Mouse (Mus musculus): ENCODE results near the gene Rasgrf1.

Gene Rasgrf1

DNA sequence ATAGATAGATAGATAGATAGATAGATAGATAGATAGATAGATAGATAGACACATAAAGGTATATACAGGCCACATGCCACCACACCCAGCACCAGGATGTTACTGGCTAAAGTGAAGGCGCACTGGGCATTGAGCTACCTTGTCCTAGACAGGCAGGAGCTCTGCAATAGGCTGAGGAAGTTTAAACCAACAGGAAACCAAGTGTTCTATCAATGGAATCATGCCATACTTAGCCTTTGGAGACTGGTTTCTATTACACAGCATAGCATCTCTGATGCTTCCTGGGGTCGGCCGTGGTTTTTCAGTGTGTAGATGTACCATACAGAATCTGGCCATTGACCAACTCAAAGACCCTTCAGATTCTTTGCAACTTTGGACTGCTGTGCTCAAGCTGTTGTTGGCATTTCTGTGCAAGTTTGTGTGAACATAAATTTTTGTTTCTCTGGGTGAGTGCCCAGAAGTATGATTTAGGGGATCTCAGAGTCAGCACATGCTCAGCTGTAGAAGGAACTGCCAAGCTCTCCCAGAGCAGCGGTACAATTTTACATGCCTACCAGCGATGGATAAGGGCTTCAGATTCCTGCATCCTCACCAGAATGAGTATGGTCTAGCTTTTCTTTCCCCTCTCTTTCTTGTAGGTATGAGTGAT, 17.0 kb upstream of the Rasgrf1 start:
- Histone ChIP-seq H3K9me3 (ENCODE audit: low read length) (no peaks in the 10 kb centered on the region), H3K4me3 (replicated peaks; ENCODE audit: low read length) (no peak overlapping the region), H3K27me3 (ENCODE audit: insufficient read depth, low read length) (peaks cover 20% of the 10 kb centered on the region; the same call in 1 of the 2 replicates), H3K36me3 (ENCODE audit: insufficient read depth, low read length) (no peaks in the 10 kb centered on the region), H3K4me1 (replicated peaks; ENCODE audit: low read depth, low read length) (no peaks in the 10 kb centered on the region)
- TF ChIP-seq NANOG (IDR thresholded peaks at IDR 0.05; ENCODE audit: borderline replicate concordance, low read length): no peak
- TF ChIP-seq CTCF (conservative IDR thresholded peaks at IDR 0.05; ENCODE audit: low read length): no peak
- no peak for TF ChIP-seq POU5F1 (IDR thresholded peaks at IDR 0.05; ENCODE audit: borderline replicate concordance, low read length)

GRCm38 (mm10) chr9:89900111-89900824, 9.4 kb upstream of the Rasgrf1 start:
- Histone ChIP-seq H3K4me3 (replicated peaks; ENCODE audit: low read length) (no peak overlapping the region), H3K4me1 (replicated peaks; ENCODE audit: low read depth, low read length) (peaks cover 5% of the 10 kb centered on the region; the same call in 1 of the 2 replicates), H3K36me3 (ENCODE audit: insufficient read depth, low read length) (no peaks in the 10 kb centered on the region), H3K9me3 (ENCODE audit: low read length) (no peaks in the 10 kb centered on the region), H3K27me3 (ENCODE audit: insufficient read depth, low read length) (peaks cover 27% of the 10 kb centered on the region)
- no peak for TF ChIP-seq POU5F1 (IDR thresholded peaks at IDR 0.05; ENCODE audit: borderline replicate concordance, low read length)
- TF ChIP-seq CTCF (conservative IDR thresholded peaks at IDR 0.05; ENCODE audit: low read length): no peak
- TF ChIP-seq NANOG (IDR thresholded peaks at IDR 0.05; ENCODE audit: borderline replicate concordance, low read length): no peak; the same call in 1 of the 2 replicates

- TF ChIP-seq CTCF (conservative IDR thresholded peaks at IDR 0.05; ENCODE audit: low read length): no peak
Measured at GRCm38 (mm10) chr9:89901184-89901583, 8.5 kb upstream of the Rasgrf1 start.

GRCm38 (mm10) chr9:89902813-89903212, 6.9 kb upstream of the Rasgrf1 start:
- Histone ChIP-seq H3K4me1 (replicated peaks; ENCODE audit: low read depth, low read length) (peaks cover 5% of the 10 kb centered on the region; the same call in 1 of the 2 replicates), H3K27me3 (ENCODE audit: insufficient read depth, low read length) (peaks cover 49% of the 10 kb centered on the region), H3K36me3 (ENCODE audit: insufficient read depth, low read length) (no peaks in the 10 kb centered on the region), H3K9me3 (ENCODE audit: low read length) (no peaks in the 10 kb centered on the region; the same call in 1 of the 2 replicates), H3K4me3 (replicated peaks; ENCODE audit: low read length) (no peak overlapping the region)
- TF ChIP-seq POU5F1 (IDR thresholded peaks at IDR 0.05; ENCODE audit: borderline replicate concordance, low read length) (no peak), CTCF (conservative IDR thresholded peaks at IDR 0.05; ENCODE audit: low read length) (no peak), NANOG (IDR thresholded peaks at IDR 0.05; ENCODE audit: borderline replicate concordance, low read length) (no peak)

More at GRCm38 (mm10) chr9:89901184-89901583, 8.5 kb upstream of the Rasgrf1 start:
- no peaks in the 10 kb centered on the region for H3K9me3 ChIP-seq (ENCODE audit: low read length)
- no peaks in the 10 kb centered on the region for H3K36me3 ChIP-seq (ENCODE audit: insufficient read depth, low read length)
- H3K27me3 ChIP-seq (ENCODE audit: insufficient read depth, low read length): peaks cover 33% of the 10 kb centered on the region
- H3K4me3 ChIP-seq (replicated peaks; ENCODE audit: low read length): no peak overlapping the region
- H3K4me1 ChIP-seq (replicated peaks; ENCODE audit: low read depth, low read length): peaks cover 5% of the 10 kb centered on the region; the same call in 1 of the 2 replicates

- H3K27me3 ChIP-seq (ENCODE audit: insufficient read depth, low read length): peaks cover 74% of the 10 kb centered on the region
- H3K4me3 ChIP-seq (replicated peaks; ENCODE audit: low read length): no peak overlapping the region
- no peaks in the 10 kb centered on the region for H3K36me3 ChIP-seq (ENCODE audit: insufficient read depth, low read length)
- H3K9me3 ChIP-seq (ENCODE audit: low read length): no peaks in the 10 kb centered on the region; the same call in 1 of the 2 replicates
- H3K4me1 ChIP-seq (replicated peaks; ENCODE audit: low read depth, low read length): peaks cover 25% of the 10 kb centered on the region
- TF ChIP-seq CTCF (conservative IDR thresholded peaks at IDR 0.05; ENCODE audit: low read length) (no peak), POU5F1 (IDR thresholded peaks at IDR 0.05; ENCODE audit: borderline replicate concordance, low read length) (no peak), NANOG (IDR thresholded peaks at IDR 0.05; ENCODE audit: borderline replicate concordance, low read length) (no peak)
Measured at GRCm38 (mm10) chr9:89906645-89907044, 3.1 kb upstream of the Rasgrf1 start.

GRCm38 (mm10) chr9:89907941-89908340, 1.8 kb upstream of the Rasgrf1 start:
- Histone ChIP-seq H3K4me1 (replicated peaks; ENCODE audit: low read depth, low read length) (peaks cover 30% of the 10 kb centered on the region), H3K27me3 (ENCODE audit: insufficient read depth, low read length) (peaks cover 77% of the 10 kb centered on the region), H3K36me3 (ENCODE audit: insufficient read depth, low read length) (no peaks in the 10 kb centered on the region), H3K4me3 (replicated peaks; ENCODE audit: low read length) (no peak overlapping the region), H3K9me3 (ENCODE audit: low read length) (no peaks in the 10 kb centered on the region; the same call in 1 of the 2 replicates)
- TF ChIP-seq NANOG (IDR thresholded peaks at IDR 0.05; ENCODE audit: borderline replicate concordance, low read length): no peak
- no peak for TF ChIP-seq POU5F1 (IDR thresholded peaks at IDR 0.05; ENCODE audit: borderline replicate concordance, low read length)
- no peak for TF ChIP-seq CTCF (conservative IDR thresholded peaks at IDR 0.05; ENCODE audit: low read length)

DNA sequence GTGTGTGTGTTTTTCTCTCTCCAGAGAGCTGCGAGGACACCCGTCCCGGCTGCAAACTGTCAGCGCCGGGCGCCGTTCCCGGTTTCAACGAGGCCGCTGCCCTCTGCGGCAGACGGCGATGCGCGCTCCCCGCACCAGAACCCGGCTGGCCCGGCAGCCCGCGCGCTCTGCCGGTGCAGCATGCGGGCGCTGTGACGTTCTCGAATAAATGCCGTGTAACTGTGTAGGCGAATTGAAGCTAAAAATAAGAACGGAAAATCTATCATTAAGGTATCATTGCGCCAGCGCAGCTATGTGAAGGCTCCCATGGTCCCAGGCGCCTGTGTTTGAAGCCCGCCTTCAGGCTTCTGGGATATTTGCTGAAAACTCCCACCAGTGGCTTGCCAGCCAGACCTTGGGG, 1.1 kb upstream of the Rasgrf1 start:
- no peaks in the 10 kb centered on the region for H3K36me3 ChIP-seq (ENCODE audit: insufficient read depth, low read length)
- H3K9me3 ChIP-seq (ENCODE audit: low read length): no peaks in the 10 kb centered on the region; the same call in 1 of the 2 replicates
- peaks cover 83% of the 10 kb centered on the region for H3K27me3 ChIP-seq (ENCODE audit: insufficient read depth, low read length)
- H3K4me1 ChIP-seq (replicated peaks; ENCODE audit: low read depth, low read length): peaks cover 30% of the 10 kb centered on the region
- TF ChIP-seq NANOG (IDR thresholded peaks at IDR 0.05; ENCODE audit: borderline replicate concordance, low read length): no peak
- no peak for TF ChIP-seq POU5F1 (IDR thresholded peaks at IDR 0.05; ENCODE audit: borderline replicate concordance, low read length)
- no peak for TF ChIP-seq CTCF (conservative IDR thresholded peaks at IDR 0.05; ENCODE audit: low read length)
- H3K4me3 ChIP-seq (replicated peaks; ENCODE audit: low read length): peak overlapping the region; percentile 74

DNA sequence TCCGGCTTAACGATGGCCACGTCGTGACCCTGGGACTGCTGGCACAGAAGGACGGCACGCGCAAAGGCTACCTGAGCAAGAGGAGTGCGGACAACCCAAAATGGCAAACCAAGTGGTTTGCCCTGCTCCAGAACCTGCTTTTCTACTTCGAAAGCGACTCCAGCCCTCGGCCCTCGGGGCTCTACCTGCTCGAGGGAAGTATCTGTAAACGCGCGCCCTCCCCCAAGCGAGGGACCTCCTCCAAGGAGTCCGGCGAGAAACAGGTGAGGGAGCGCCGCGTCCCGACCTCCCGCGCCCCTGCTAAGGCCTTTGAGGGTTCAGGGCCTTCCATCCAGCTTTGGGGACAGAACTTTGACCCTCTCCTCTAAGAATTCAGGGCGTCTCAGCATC, 298 bp downstream of the Rasgrf1 start:
- H3K4me1 ChIP-seq (replicated peaks; ENCODE audit: low read depth, low read length): peaks cover 30% of the 10 kb centered on the region
- H3K36me3 ChIP-seq (ENCODE audit: insufficient read depth, low read length): no peaks in the 10 kb centered on the region
- no peak for TF ChIP-seq POU5F1 (IDR thresholded peaks at IDR 0.05; ENCODE audit: borderline replicate concordance, low read length)
- TF ChIP-seq CTCF (conservative IDR thresholded peaks at IDR 0.05; ENCODE audit: low read length): no peak
- TF ChIP-seq NANOG (IDR thresholded peaks at IDR 0.05; ENCODE audit: borderline replicate concordance, low read length): no peak
- H3K27me3 ChIP-seq (ENCODE audit: insufficient read depth, low read length): peaks cover 95% of the 10 kb centered on the region
- H3K9me3 ChIP-seq (ENCODE audit: low read length): no peaks in the 10 kb centered on the region; the same call in 1 of the 2 replicates
- peak overlapping the region; percentile 74 for H3K4me3 ChIP-seq (replicated peaks; ENCODE audit: low read length)

Measured in E14TG2a.4 (cell line).